Mouse (Mus musculus) MEL (cell line): ENCODE results near the gene Zfp422.

Experiments used
- CTCF ChIP-seq, 3 experiments: IDR thresholded peaks in 2 of 3; conservative IDR thresholded peaks in 1 of 3; 2 replicates each; pipeline ENCODE4 v1.5.1; 2011 to 2012; ENCODE audit warnings: low read length in 3 of 3, low read depth in 2 of 3, mild to moderate bottlenecking in 2 of 3, improper control_type of control experiment in 1 of 3, inconsistent platforms in 1 of 3, mixed read lengths in 1 of 3, moderate library complexity in 1 of 3; ENCODE audit not compliant: control insufficient read depth in 1 of 3, insufficient read depth in 1 of 3, poor library complexity in 1 of 3, severe bottlenecking in 1 of 3
- EP300 ChIP-seq, 2 experiments: IDR thresholded peaks; 2 replicates each; pipeline ENCODE4 v1.6.1; 2011; ENCODE audit warnings: improper control_type of control experiment in 2 of 2, low read length in 2 of 2, low read depth in 1 of 2, mild to moderate bottlenecking in 1 of 2
- HCFC1 ChIP-seq: IDR thresholded peaks from 2 replicates; pipeline ENCODE4 v1.6.1; 2012; ENCODE audit warnings: low read depth, mild to moderate bottlenecking, inconsistent platforms, low read length, improper control_type of control experiment, moderate library complexity
- KAT2A ChIP-seq: conservative IDR thresholded peaks from 2 replicates; pipeline ENCODE4 v1.6.1; 2012; ENCODE audit warnings: low read depth, low read length, improper control_type of control experiment, inconsistent platforms
- MEF2A ChIP-seq: IDR thresholded peaks from 2 replicates; pipeline ENCODE4 v1.6.1; 2014; ENCODE audit warnings: low read depth, mild to moderate bottlenecking, inconsistent platforms, low read length, improper control_type of control experiment; ENCODE audit not compliant: poor library complexity, insufficient replicate concordance, severe bottlenecking; ENCODE audit errors: extremely low read depth
- MXI1 ChIP-seq: IDR thresholded peaks from 2 replicates; pipeline ENCODE4 v1.6.1; 2011; ENCODE audit warnings: mild to moderate bottlenecking, low read depth, low read length, improper control_type of control experiment
- NRF1 ChIP-seq: IDR thresholded peaks from 2 replicates; pipeline ENCODE4 v1.6.1; 2014; ENCODE audit warnings: low read depth, mild to moderate bottlenecking, inconsistent platforms, low read length, improper control_type of control experiment, moderate library complexity; ENCODE audit not compliant: poor library complexity, insufficient read depth, severe bottlenecking
- POLR2A ChIP-seq, 2 experiments: IDR thresholded peaks; 2 replicates each; pipeline ENCODE4 v1.6.1; 2011 to 2012; ENCODE audit warnings: low read length in 2 of 2, mild to moderate bottlenecking in 2 of 2, control low read depth in 1 of 2, improper control_type of control experiment in 1 of 2, low read depth in 1 of 2, moderate library complexity in 1 of 2; ENCODE audit not compliant: control insufficient read depth in 1 of 2, insufficient read depth in 1 of 2, poor library complexity in 1 of 2
- POLR2AphosphoS2 ChIP-seq: IDR thresholded peaks from 2 replicates; pipeline ENCODE4 v1.6.1; 2011; ENCODE audit warnings: low read length, improper control_type of control experiment
- RCOR1 ChIP-seq: IDR thresholded peaks from 2 replicates; pipeline ENCODE4 v1.6.1; 2012; ENCODE audit warnings: low read depth, mild to moderate bottlenecking, inconsistent platforms, low read length, improper control_type of control experiment
- SIN3A ChIP-seq: IDR thresholded peaks from 2 replicates; pipeline ENCODE4 v1.6.1; 2012; ENCODE audit warnings: low read length, improper control_type of control experiment, inconsistent platforms
- TAL1 ChIP-seq: IDR thresholded peaks from 2 replicates; pipeline ENCODE4 v1.6.1; 2012; ENCODE audit warnings: mild to moderate bottlenecking, inconsistent platforms, low read length, moderate library complexity, mixed read lengths
- TCF12 ChIP-seq: IDR thresholded peaks from 2 replicates; pipeline ENCODE4 v1.6.1; 2014; ENCODE audit warnings: low read depth, mild to moderate bottlenecking, inconsistent platforms, low read length, improper control_type of control experiment, moderate library complexity
- ZNF384 ChIP-seq: IDR thresholded peaks from 2 replicates; pipeline ENCODE4 v1.6.1; 2012; ENCODE audit warnings: low read depth, mild to moderate bottlenecking, inconsistent platforms, low read length, improper control_type of control experiment

DNA sequence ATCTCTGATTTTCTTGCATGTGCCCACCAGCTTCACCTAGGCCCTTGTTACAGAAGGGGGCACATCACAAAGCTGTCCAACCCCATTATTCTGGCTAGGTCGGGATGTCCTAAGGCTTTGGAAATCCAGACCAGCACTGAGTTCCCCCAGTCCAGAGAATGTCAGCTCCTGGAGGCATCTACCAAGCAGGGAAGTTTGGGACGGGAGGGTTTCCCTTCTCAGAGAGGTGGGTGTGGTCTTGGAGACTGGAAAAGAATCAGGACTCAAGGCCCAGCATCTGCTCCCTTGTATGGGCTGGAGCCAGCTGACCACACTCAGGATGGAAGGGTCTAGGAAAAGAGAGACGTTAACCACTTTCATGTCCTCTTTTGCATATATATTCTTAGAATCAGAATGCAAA is 24.4 kb upstream of the Zfp422 start:
- TF ChIP-seq CTCF (IDR thresholded peaks at IDR 0.05 in 2 of 3, conservative IDR thresholded peaks at IDR 0.05 in 1 of 3; ENCODE audit: control insufficient read depth in 1 of 3, insufficient read depth in 1 of 3, low read depth in 2 of 3, low read length in 3 of 3, poor library complexity in 1 of 3, severe bottlenecking in 1 of 3) (no peak), KAT2A (no peak), NRF1 (no peak), EP300 (IDR thresholded peaks at IDR 0.05; ENCODE audit: low read depth in 1 of 2, low read length in 2 of 2) (no peak), TAL1 (no peak), POLR2A (IDR thresholded peaks at IDR 0.05; ENCODE audit: control insufficient read depth in 1 of 2, insufficient read depth in 1 of 2, low read depth in 1 of 2, low read length in 2 of 2, poor library complexity in 1 of 2) (no peak), TCF12 (no peak), RCOR1 (no peak), MXI1 (no peak), POLR2AphosphoS2 (no peak), MEF2A (no peak), HCFC1 (no peak), SIN3A (no peak), ZNF384 (no peak)
